In genomic region chr11:5100283-5100682, GRCm38 (mm10) we compare ENCODE assay signal across 7 mouse cellular contexts. TPM values are rescaled to one million over a fixed set of nuclear protein-coding genes. Genes with fewer than 3 reads are reported as not detected.
DNase-seq lines count a peak whose midpoint lies in the region; ATAC-seq and TF ChIP-seq lines count a peak whose summit lies in the region.

No protein-coding gene starts in this region.

- H3K36me3 ChIP-seq in lung, postnatal 0 days (ENCODE audit: insufficient read depth, low read length), result no peaks in the 10 kb centered on the region
- no peaks in the 10 kb centered on the region; the same call in 1 of the 2 replicates for H3K36me3 ChIP-seq in limb, embryonic 11.5 days (ENCODE audit: control insufficient read depth, insufficient read depth, low read length)
- peaks cover 7% of the 10 kb centered on the region for H3K36me3 ChIP-seq in stomach, embryonic 14.5 days (ENCODE audit: control insufficient read depth, insufficient read depth, low read length)

- no peak for TF ChIP-seq EP300 in lung, postnatal 0 days (IDR thresholded peaks at IDR 0.05)

- TF ChIP-seq POLR2A in embryonic fibroblast, embryonic 13.5 days (IDR thresholded peaks at IDR 0.05; ENCODE audit: low read depth, low read length), result no peak

- H3K9me3 ChIP-seq in lung, postnatal 0 days (ENCODE audit: low read length), result no peaks in the 10 kb centered on the region
- H3K9me3 ChIP-seq in limb, embryonic 11.5 days (ENCODE audit: control insufficient read depth, low read length), result no peaks in the 10 kb centered on the region
- no peaks in the 10 kb centered on the region for H3K9me3 ChIP-seq in stomach, embryonic 14.5 days (ENCODE audit: control insufficient read depth, low read depth, low read length)

- H3K4me2 ChIP-seq in lung, postnatal 0 days (replicated peaks; ENCODE audit: low read depth, low read length), result peak overlapping the region; percentile 74
- H3K4me2 ChIP-seq in limb, embryonic 11.5 days (ENCODE audit: low read depth, severe bottlenecking), result peak overlapping the region; percentile 80
- peak overlapping the region; percentile 70 for H3K4me2 ChIP-seq in stomach, embryonic 14.5 days (replicated peaks; ENCODE audit: low read depth, low read length)

- DNase-seq in lung, postnatal 0 days (ENCODE audit: low spot score), result no peak
- no peak for DNase-seq in lung, adult 18-20 months
- no peak for DNase-seq in limb, embryonic 11.5 days (ENCODE audit: low spot score)
- no peak for DNase-seq in layer of hippocampus, adult 11-12 months (ENCODE audit: low spot score)
- no peak for DNase-seq in adrenal gland, postnatal 25 days

- no peak overlapping the region; the same call in 1 of the 2 replicates for H3K9ac ChIP-seq in lung, postnatal 0 days (replicated peaks; ENCODE audit: low read depth)
- peak overlapping the region; percentile 100 for H3K9ac ChIP-seq in limb, embryonic 11.5 days (ENCODE audit: low read length)
- H3K9ac ChIP-seq in stomach, embryonic 14.5 days (replicated peaks; ENCODE audit: low read depth, low read length), result peak overlapping the region; percentile 98

- H3K4me3 ChIP-seq in lung, postnatal 0 days (ENCODE audit: low read depth, low read length), result peak overlapping the region; percentile 99
- peak overlapping the region; percentile 89 for H3K4me3 ChIP-seq in embryonic fibroblast, embryonic 13.5 days (ENCODE audit: insufficient read depth, low read length)
- H3K4me3 ChIP-seq in limb, embryonic 11.5 days (ENCODE audit: low read depth, low read length), result peak overlapping the region; percentile 100
- peak overlapping the region; percentile 96 for H3K4me3 ChIP-seq in stomach, embryonic 14.5 days (ENCODE audit: low read depth, low read length)

- TF ChIP-seq CTCF in lung, postnatal 0 days (IDR thresholded peaks at IDR 0.05), result peak; percentile 44
- TF ChIP-seq CTCF in embryonic fibroblast, embryonic 13.5 days (IDR thresholded peaks at IDR 0.05; ENCODE audit: borderline replicate concordance, insufficient read depth, low read length), result no peak

- no peaks in the 10 kb centered on the region for H3K4me1 ChIP-seq in lung, postnatal 0 days (ENCODE audit: insufficient read depth, low read depth, low read length)
- 0 out of 2 replicates have a peak, but pooled peaks cover 2% of the 10 kb centered on the region for H3K4me1 ChIP-seq in embryonic fibroblast, embryonic 13.5 days (ENCODE audit: control insufficient read depth, insufficient read depth, low read length)
- peaks cover 9% of the 10 kb centered on the region for H3K4me1 ChIP-seq in limb, embryonic 11.5 days (ENCODE audit: control insufficient read depth, insufficient read depth, low read length)
- H3K4me1 ChIP-seq in stomach, embryonic 14.5 days (ENCODE audit: control insufficient read depth, insufficient read depth, low read length), result peaks cover 21% of the 10 kb centered on the region; the same call in 1 of the 2 replicates

- 1% methylated on average over 7 of the region's 7 CpGs for WGBS in lung, postnatal 0 days
- 2% methylated on average over 7 of the region's 7 CpGs for WGBS in limb, embryonic 11.5 days
- WGBS in stomach, embryonic 14.5 days, result under 1% methylated on average over 7 of the region's 7 CpGs

- H3K27ac ChIP-seq in lung, postnatal 0 days (ENCODE audit: low read length), result peak overlapping the region; percentile 90; the same call in 1 of the 2 replicates
- peak overlapping the region; percentile 99 for H3K27ac ChIP-seq in embryonic fibroblast, embryonic 13.5 days (ENCODE audit: insufficient read depth, low read length)
- no peak overlapping the region for H3K27ac ChIP-seq in limb, embryonic 11.5 days (replicated peaks; ENCODE audit: low read depth, low read length)
- H3K27ac ChIP-seq in stomach, embryonic 14.5 days (ENCODE audit: low read length), result peak overlapping the region; percentile 98

- no peak for ATAC-seq in lung, postnatal 0 days
- no peak for ATAC-seq in limb, embryonic 11.5 days (ENCODE audit: insufficient number of reproducible peaks, low FRiP score, low TSS enrichment, low read depth)
- ATAC-seq in stomach, embryonic 14.5 days (ENCODE audit: insufficient number of reproducible peaks, insufficient read depth, low FRiP score, low read depth), result no peak

- no peaks in the 10 kb centered on the region for H3K27me3 ChIP-seq in lung, postnatal 0 days (replicated peaks; ENCODE audit: insufficient read depth, low read length)
- no peaks in the 10 kb centered on the region for H3K27me3 ChIP-seq in limb, embryonic 11.5 days (ENCODE audit: control insufficient read depth, insufficient read depth, low read length)
- H3K27me3 ChIP-seq in stomach, embryonic 14.5 days (ENCODE audit: control insufficient read depth, insufficient read depth, low read length), result no peaks in the 10 kb centered on the region

RNA-seq across cellular contexts. Expression of gene Ewsr1, which starts 1.2 kb away (rescaled TPM):
- polyA plus RNA-seq in lung, postnatal 0 days (2015; fragmentation: Nextera tagmentation; extraction: Ambion mirVana), result 274 and 290 TPM in 2 replicates
- polyA plus RNA-seq in embryonic fibroblast, embryonic 13.5 days (2011; ENCODE audit: insufficient read length, low read depth, missing spikeins), result 559 and 769 TPM in 2 replicates
- 497 and 511 TPM in 2 replicates for polyA plus RNA-seq in limb, embryonic 11.5 days (2014; fragmentation: Nextera tagmentation; extraction: Ambion mirVana)
- 467 and 495 TPM in 2 replicates for polyA plus RNA-seq in stomach, embryonic 14.5 days (2014; fragmentation: Nextera tagmentation; extraction: Ambion mirVana)
- total RNA-seq in adrenal gland, postnatal 25 days (2021), result 361 and 374 TPM in 2 replicates

RNA-seq across cellular contexts. Expression of gene Rhbdd3, which starts 1.6 kb away (rescaled TPM):
- 17.0 and 19.4 TPM in 2 replicates for polyA plus RNA-seq in lung, postnatal 0 days (2015; fragmentation: Nextera tagmentation; extraction: Ambion mirVana)
- 16.5 and 19.5 TPM in 2 replicates for polyA plus RNA-seq in embryonic fibroblast, embryonic 13.5 days (2011; ENCODE audit: insufficient read length, low read depth, missing spikeins)
- polyA plus RNA-seq in limb, embryonic 11.5 days (2014; fragmentation: Nextera tagmentation; extraction: Ambion mirVana), result 19.3 and 20.5 TPM in 2 replicates
- polyA plus RNA-seq in stomach, embryonic 14.5 days (2014; fragmentation: Nextera tagmentation; extraction: Ambion mirVana), result 29.7 and 31.2 TPM in 2 replicates
- 18.8 and 27.9 TPM in 2 replicates for total RNA-seq in adrenal gland, postnatal 25 days (2021)

RNA-seq across cellular contexts. Expression of gene Gas2l1, which starts 35.2 kb away (rescaled TPM):
- polyA plus RNA-seq in lung, postnatal 0 days (2015; fragmentation: Nextera tagmentation; extraction: Ambion mirVana), result 31.2 and 33.3 TPM in 2 replicates
- polyA plus RNA-seq in embryonic fibroblast, embryonic 13.5 days (2011; ENCODE audit: insufficient read length, low read depth, missing spikeins), result 37.8 and 50.2 TPM in 2 replicates
- 30.3 and 34.2 TPM in 2 replicates for polyA plus RNA-seq in limb, embryonic 11.5 days (2014; fragmentation: Nextera tagmentation; extraction: Ambion mirVana)
- 22.9 and 27.9 TPM in 2 replicates for polyA plus RNA-seq in stomach, embryonic 14.5 days (2014; fragmentation: Nextera tagmentation; extraction: Ambion mirVana)
- 42.4 and 46.1 TPM in 2 replicates for total RNA-seq in adrenal gland, postnatal 25 days (2021)

RNA-seq across cellular contexts. Expression of gene Rasl10a, which starts 42.4 kb away (rescaled TPM):
- 2.3 and 2.5 TPM in 2 replicates for polyA plus RNA-seq in lung, postnatal 0 days (2015; fragmentation: Nextera tagmentation; extraction: Ambion mirVana)
- not detected in 2 replicates for polyA plus RNA-seq in embryonic fibroblast, embryonic 13.5 days (2011; ENCODE audit: insufficient read length, low read depth, missing spikeins)
- 0.84 and 0.91 TPM in 2 replicates for polyA plus RNA-seq in limb, embryonic 11.5 days (2014; fragmentation: Nextera tagmentation; extraction: Ambion mirVana)
- polyA plus RNA-seq in stomach, embryonic 14.5 days (2014; fragmentation: Nextera tagmentation; extraction: Ambion mirVana), result 1.2 and 1.3 TPM in 2 replicates
- 0.39 TPM in 1 of 2 replicates, not detected in the other for total RNA-seq in adrenal gland, postnatal 25 days (2021)

RNA-seq across cellular contexts. Expression of gene Emid1, which starts 51.8 kb away (rescaled TPM):
- 63.3 and 67.5 TPM in 2 replicates for polyA plus RNA-seq in lung, postnatal 0 days (2015; fragmentation: Nextera tagmentation; extraction: Ambion mirVana)
- polyA plus RNA-seq in embryonic fibroblast, embryonic 13.5 days (2011; ENCODE audit: insufficient read length, low read depth, missing spikeins), result 2.3 and 4.1 TPM in 2 replicates
- polyA plus RNA-seq in limb, embryonic 11.5 days (2014; fragmentation: Nextera tagmentation; extraction: Ambion mirVana), result 9.9 and 11.5 TPM in 2 replicates
- 45.9 and 56.9 TPM in 2 replicates for polyA plus RNA-seq in stomach, embryonic 14.5 days (2014; fragmentation: Nextera tagmentation; extraction: Ambion mirVana)
- total RNA-seq in adrenal gland, postnatal 25 days (2021), result 5.9 and 9.4 TPM in 2 replicates
